In genomic region chr1:112451622-112452021, GRCm38 (mm10) we compare ENCODE assay signal across 9 mouse cellular contexts.
DNase-seq lines count a peak whose midpoint lies in the region; ATAC-seq and TF ChIP-seq lines count a peak whose summit lies in the region.
"Had no signal": no experiment of that assay in that cellular context is flagged by ENCODE, and none has a peak within 500 bp of the region (broad histone marks: within the 10 kb centered on the region; RNA-seq: fewer than 3 reads in every experiment).

No protein-coding gene starts in this region.

- WGBS in kidney, adult 2 months = 6% methylated on average over 2 of the region's 2 CpGs
- WGBS in thymus, adult 2 months = 7% methylated on average over 2 of the region's 2 CpGs

- peak; percentile 27; the same call in 1 of the 2 replicates for TF ChIP-seq CTCF in kidney, adult 2 months (conservative IDR thresholded peaks at IDR 0.05; ENCODE audit: insufficient read depth, insufficient read length, low read depth, low read length)
- peak; percentile 31 for TF ChIP-seq CTCF in E14TG2a.4 (conservative IDR thresholded peaks at IDR 0.05; ENCODE audit: low read length)
- TF ChIP-seq CTCF in cortical plate, adult 2 months (IDR thresholded peaks at IDR 0.05; ENCODE audit: extremely low read depth, insufficient read depth, low read length) = peak; percentile 68
- TF ChIP-seq CTCF in thymus, adult 2 months (IDR thresholded peaks at IDR 0.05; ENCODE audit: borderline replicate concordance, control insufficient read depth, extremely low read depth, insufficient read depth, low read length, poor library complexity) = no peak

- H3K4me1 ChIP-seq in kidney, adult 2 months (ENCODE audit: control insufficient read depth, insufficient read depth, low read length) = no peaks in the 10 kb centered on the region
- no peaks in the 10 kb centered on the region for H3K4me1 ChIP-seq in E14TG2a.4 (replicated peaks; ENCODE audit: low read depth, low read length)
- no peaks in the 10 kb centered on the region for H3K4me1 ChIP-seq in cortical plate, adult 2 months (ENCODE audit: control insufficient read depth, insufficient read depth, low read length)
- no peaks in the 10 kb centered on the region for H3K4me1 ChIP-seq in thymus, adult 2 months (replicated peaks; ENCODE audit: control insufficient read depth, insufficient read depth, low read length)
- H3K4me1 ChIP-seq: limb, embryonic 12.5 days had no signal

- peaks cover 12% of the 10 kb centered on the region for H3K9me3 ChIP-seq in E14TG2a.4 (ENCODE audit: low read length)
- H3K9me3 ChIP-seq: limb, embryonic 12.5 days had no signal

- H3K36me3 ChIP-seq in kidney, adult 2 months (ENCODE audit: control insufficient read depth, insufficient read depth, low read length) = no peaks in the 10 kb centered on the region
- H3K36me3 ChIP-seq in E14TG2a.4 (ENCODE audit: insufficient read depth, low read length) = no peaks in the 10 kb centered on the region
- H3K36me3 ChIP-seq in thymus, adult 2 months (ENCODE audit: control insufficient read depth, insufficient read depth, low read length) = no peaks in the 10 kb centered on the region
- H3K36me3 ChIP-seq: limb, embryonic 12.5 days had no signal

- ATAC-seq in megakaryocyte progenitor cell, adult 5-6 weeks (replicated peaks; ENCODE audit: poor library complexity) = peak; percentile 99

- H3K4me3 ChIP-seq in kidney, adult 2 months (ENCODE audit: insufficient read depth, low read depth, low read length) = no peak overlapping the region
- H3K4me3 ChIP-seq in E14TG2a.4 (replicated peaks; ENCODE audit: low read length) = no peak overlapping the region
- no peak overlapping the region for H3K4me3 ChIP-seq in cortical plate, adult 2 months (ENCODE audit: insufficient read depth, low read length)
- H3K4me3 ChIP-seq in thymus, adult 2 months (ENCODE audit: control insufficient read depth, insufficient read depth, low read length) = no peak overlapping the region
- H3K4me3 ChIP-seq: limb, embryonic 12.5 days had no signal

- H3K27me3 ChIP-seq in kidney, adult 2 months (replicated peaks; ENCODE audit: control insufficient read depth, insufficient read depth, low read length) = no peaks in the 10 kb centered on the region
- no peaks in the 10 kb centered on the region for H3K27me3 ChIP-seq in E14TG2a.4 (ENCODE audit: insufficient read depth, low read length)
- no peaks in the 10 kb centered on the region for H3K27me3 ChIP-seq in thymus, adult 2 months (ENCODE audit: control insufficient read depth, insufficient read depth, low read length)
- H3K27me3 ChIP-seq: limb, embryonic 12.5 days had no signal

- H3K27ac ChIP-seq in kidney, adult 2 months (ENCODE audit: insufficient read depth, low read depth, low read length) = no peak overlapping the region
- H3K27ac ChIP-seq in cortical plate, adult 2 months (ENCODE audit: insufficient read depth, low read length) = no peak overlapping the region
- no peak overlapping the region for H3K27ac ChIP-seq in thymus, adult 2 months (ENCODE audit: control insufficient read depth, insufficient read depth, low read length)
- H3K27ac ChIP-seq: limb, embryonic 12.5 days had no signal

- DNase-seq in kidney, adult 2 months = peak; percentile 5
- no peak for DNase-seq in kidney, postnatal 10 days
- no peak for DNase-seq in thymus, adult 2 months
- no peak for DNase-seq in gastrocnemius, postnatal 25 days
- DNase-seq in spleen, postnatal 36 days (ENCODE audit: low spot score in 2 of 2) = no peak

- no peak for TF ChIP-seq POLR2A in kidney, adult 2 months (IDR thresholded peaks at IDR 0.05; ENCODE audit: low read depth, low read length)
- TF ChIP-seq POLR2A in cortical plate, adult 2 months (IDR thresholded peaks at IDR 0.05; ENCODE audit: extremely low read depth, insufficient read depth, low read length) = no peak
- TF ChIP-seq POLR2A in thymus, adult 2 months (IDR thresholded peaks at IDR 0.05; ENCODE audit: control insufficient read depth, extremely low read depth, insufficient read depth, low read length, poor library complexity) = no peak
